8 mouse cellular contexts compared by ENCODE assay signal in genomic region chr2:120154361-120154894, GRCm38 (mm10). TPM values are rescaled to one million over a fixed set of nuclear protein-coding genes. Genes with fewer than 3 reads are reported as not detected.
A peak's percentile ranks its signal among the peaks of the same experiment; 100 is the strongest.
DNase-seq lines count a peak whose midpoint lies in the region; ATAC-seq lines count a peak whose summit lies in the region.

Gene Ehd4 (minus strand): TSS chr2:120154606.

- H3K4me1 ChIP-seq in hindbrain, embryonic 14.5 days (replicated peaks; ENCODE audit: control insufficient read depth, insufficient read depth, low read length): no peaks in the 10 kb centered on the region

- peak within 1 kb of the TSS; percentile 6; the same call in 1 of the 2 replicates for H3K27ac ChIP-seq in hindbrain, embryonic 14.5 days

- H3K4me2 ChIP-seq in hindbrain, embryonic 14.5 days (replicated peaks): peak within 1 kb of the TSS; percentile 64

- peak; percentile 99 for ATAC-seq in hindbrain, embryonic 14.5 days (ENCODE audit: low FRiP score)

- peak within 1 kb of the TSS; percentile 60 for H3K9ac ChIP-seq in hindbrain, embryonic 14.5 days

- no peaks in the 10 kb centered on the region for H3K9me3 ChIP-seq in hindbrain, embryonic 14.5 days (ENCODE audit: control insufficient read depth, low read length)

- H3K36me3 ChIP-seq in hindbrain, embryonic 14.5 days (replicated peaks; ENCODE audit: control insufficient read depth, insufficient read depth): no peaks in the 10 kb centered on the region

- DNase-seq in R1 (ENCODE audit: low read depth, low spot score): peak; percentile 99
- DNase-seq in cerebellum, postnatal 25 days: peak; percentile 99 to 100
- DNase-seq in frontal cortex, postnatal 25 days (ENCODE audit: low spot score in 2 of 2): peak; percentile 95 to 97
- DNase-seq in hindbrain, embryonic 14.5 days (ENCODE audit: low spot score): peak; percentile 99
- peak; percentile 96 to 97 for DNase-seq in layer of hippocampus, postnatal 36 days
- DNase-seq in lung, postnatal 36 days: peak; percentile 100
- DNase-seq in retina, postnatal 1 day: peak; percentile 100
- DNase-seq in urinary bladder, adult 18-20 months (ENCODE audit: low spot score in 2 of 2): peak; percentile 98 to 99

- H3K4me3 ChIP-seq in hindbrain, embryonic 14.5 days (replicated peaks; ENCODE audit: low read length): peak within 1 kb of the TSS; percentile 59

- WGBS in hindbrain, embryonic 14.5 days: under 1% methylated on average over 52 of the region's 53 CpGs

- H3K27me3 ChIP-seq in hindbrain, embryonic 14.5 days (ENCODE audit: control insufficient read depth, insufficient read depth, low read length): no peaks in the 10 kb centered on the region

RNA-seq across cellular contexts. Expression of gene Ehd4, which starts in this region (rescaled TPM):
- polyA plus RNA-seq in hindbrain, embryonic 14.5 days (2014; fragmentation: Nextera tagmentation; extraction: Ambion mirVana): 13.9 and 15.8 TPM in 2 replicates
- 1 to 10 TPM; 7.6 to 7.7 TPM for total RNA-seq in layer of hippocampus, postnatal 36 days (2021)

Comparison
In these comparisons a context has a peak if more than half of its experiments do, and no peak if none do; other contexts are left out.
1. Peak in every context shown above with its lines: DNase-seq, ATAC-seq, H3K4me3 ChIP-seq and H3K27ac ChIP-seq.